Mouse (Mus musculus) urinary bladder, postnatal 25 days (tissue): Measurements from ENCODE around the gene Pdcd11.
"Not testable (repeated sequence)": the region's sequence is repeated elsewhere in the genome, so short reads cannot be mapped to it uniquely, and the experiment has no call there.

ENCODE experiments used
- DNase-seq: peaks from one replicate; pipeline ENCODE4 v3.0.0; 2022; ENCODE audit warnings: low spot score

Pdcd11 gene

DNA sequence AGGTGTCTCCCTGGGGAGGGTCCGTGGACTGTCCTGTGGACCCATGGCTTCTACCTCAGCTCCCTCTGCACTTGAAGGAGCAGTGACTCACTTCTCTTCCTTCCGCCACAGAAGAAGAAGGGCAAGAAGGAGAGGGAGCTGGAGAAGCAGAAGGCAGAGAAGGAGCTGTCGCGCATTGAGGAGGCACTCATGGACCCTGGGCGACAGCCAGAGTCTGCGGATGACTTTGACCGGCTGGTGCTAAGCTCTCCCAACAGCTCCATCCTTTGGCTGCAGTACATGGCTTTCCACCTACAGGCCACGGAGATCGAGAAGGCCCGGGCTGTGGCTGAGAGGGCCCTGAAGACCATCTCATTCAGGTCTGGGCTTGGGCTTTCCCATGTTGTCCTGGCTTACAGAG lies 37.6 kb downstream of the Pdcd11 start:
- no peak for DNase-seq

DNA sequence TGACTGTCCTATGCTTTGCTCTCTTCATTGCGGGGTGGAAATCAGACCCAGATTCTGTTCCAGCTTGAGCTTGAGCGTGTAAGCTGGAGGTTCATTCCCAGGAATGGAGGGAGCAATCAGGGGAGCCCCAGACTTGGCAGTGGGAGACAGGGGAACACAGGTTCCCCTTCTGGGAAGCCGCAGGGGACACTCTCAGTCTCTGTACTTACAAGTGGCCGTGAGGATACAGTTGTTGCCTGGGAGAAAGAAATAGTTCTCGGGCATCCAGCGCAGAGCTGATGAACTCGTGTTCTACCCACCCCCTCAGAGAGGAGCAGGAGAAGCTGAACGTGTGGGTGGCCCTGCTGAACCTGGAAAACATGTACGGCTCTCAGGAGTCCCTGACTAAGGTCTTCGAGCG lies 38.3 kb downstream of the Pdcd11 start:
- no peak for DNase-seq

DNA sequence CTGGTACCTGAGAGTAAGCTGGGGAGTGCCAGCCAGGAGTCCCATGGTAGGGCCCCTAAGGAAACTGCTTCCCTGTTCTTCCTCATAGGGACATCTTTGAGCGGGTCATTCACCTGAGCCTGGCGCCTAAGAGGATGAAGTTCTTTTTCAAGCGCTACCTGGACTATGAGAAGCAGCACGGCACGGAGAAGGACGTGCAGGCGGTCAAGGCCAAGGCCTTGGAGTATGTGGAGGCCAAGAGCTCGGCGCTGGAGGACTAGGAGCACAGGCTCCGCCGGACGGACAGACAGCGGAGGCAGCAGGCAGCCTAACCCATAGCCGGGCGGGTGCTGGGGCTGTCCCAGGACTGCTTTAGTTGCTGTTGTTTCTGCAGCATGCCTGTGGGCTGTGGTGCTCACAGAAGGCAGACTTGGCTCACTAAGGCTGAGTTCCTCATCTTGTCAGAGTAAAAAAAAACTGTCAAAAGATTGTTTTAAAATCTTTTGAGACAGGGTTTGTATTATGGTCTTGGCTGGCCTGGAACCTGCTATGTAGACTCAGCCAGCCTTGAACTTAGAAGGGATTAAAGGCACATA lies 40.1 kb downstream of the Pdcd11 start:
- DNase-seq = no peak

DNA sequence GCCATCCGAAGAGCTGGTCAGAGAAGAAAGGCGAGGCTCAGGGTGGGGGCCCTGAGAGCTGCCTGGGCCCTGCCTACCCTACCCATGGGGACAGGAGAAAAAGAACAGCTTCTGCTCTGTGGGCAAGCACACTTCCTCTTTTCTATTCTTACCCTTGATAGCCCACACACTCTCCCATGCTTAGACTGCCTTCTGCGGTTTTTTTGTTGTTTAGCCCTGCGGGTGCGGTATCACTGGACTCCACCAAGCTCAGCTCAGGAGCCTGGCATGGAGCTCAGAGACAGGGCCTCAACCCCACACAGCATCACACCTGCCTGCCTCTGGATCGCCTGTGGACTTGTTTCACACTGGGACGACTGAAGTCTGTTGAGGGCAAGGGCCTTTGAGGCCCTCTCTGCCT lies 42.6 kb downstream of the Pdcd11 start:
- DNase-seq = no peak

DNA sequence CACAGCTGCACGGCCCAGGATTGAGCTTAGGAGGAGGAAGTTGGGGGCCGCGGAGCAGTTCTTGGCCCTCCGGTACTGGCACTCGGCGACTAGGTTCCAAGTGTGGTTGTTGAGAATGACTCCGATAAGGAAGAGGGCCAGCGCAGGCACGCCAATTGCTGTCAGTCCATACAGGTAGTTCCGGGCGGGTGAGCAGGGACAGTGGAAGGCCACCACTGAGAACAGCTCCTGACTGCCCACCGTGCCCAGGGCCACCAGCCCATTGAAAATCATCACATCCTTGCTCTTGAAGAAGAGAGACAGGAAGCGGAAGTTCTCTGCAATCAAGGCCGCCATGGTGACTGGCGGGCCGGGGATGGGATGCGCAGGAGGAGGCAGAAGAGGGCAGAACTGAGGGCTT lies 45.0 kb downstream of the Pdcd11 start:
- no peak for DNase-seq

DNA sequence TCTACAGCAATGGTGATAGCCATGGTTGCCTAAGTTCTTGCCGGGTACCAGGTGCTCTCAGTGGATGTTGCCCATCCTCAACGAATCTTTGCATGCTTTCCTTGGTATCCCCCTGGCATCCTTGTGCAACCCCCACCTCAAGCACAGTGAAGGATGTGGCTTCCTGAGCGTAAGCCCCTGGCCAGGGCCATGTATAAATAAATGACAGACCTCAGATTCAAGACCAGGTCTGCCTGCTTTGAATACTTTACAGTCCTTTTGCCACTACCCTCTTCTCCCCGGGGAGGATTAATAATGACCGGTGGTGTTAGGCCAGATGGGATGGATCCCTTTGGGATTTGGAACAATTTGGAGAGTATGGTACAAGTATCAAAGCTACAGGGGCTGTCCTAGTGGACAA lies 45.6 kb downstream of the Pdcd11 start:
- DNase-seq = no peak

DNA sequence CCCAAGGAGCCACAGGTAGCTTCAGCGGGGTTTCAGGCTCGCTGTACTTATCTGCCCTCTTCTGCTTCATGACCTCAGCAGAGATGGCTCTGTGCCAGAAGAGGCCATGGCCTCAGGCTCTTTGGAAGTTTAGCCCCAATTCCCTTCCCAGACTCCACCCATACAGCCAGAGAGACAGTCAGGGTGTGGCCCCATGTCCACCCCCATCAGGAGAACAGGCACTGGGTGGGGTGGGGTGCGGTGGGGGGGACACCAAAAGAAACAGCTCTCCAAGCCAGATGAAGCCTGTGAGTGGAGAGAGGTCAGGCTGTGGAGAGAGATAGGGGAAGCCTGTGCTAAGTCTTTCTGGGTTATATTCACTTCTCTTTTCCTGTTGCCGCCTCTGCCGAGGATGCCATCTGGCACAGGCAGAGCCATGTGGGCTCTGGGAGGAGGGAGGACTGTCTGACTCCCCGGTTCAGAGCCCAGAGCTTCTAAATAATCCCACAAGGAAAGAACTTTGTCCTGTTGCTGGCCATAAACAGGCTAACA lies 46.5 kb downstream of the Pdcd11 start:
- DNase-seq = peak; percentile 33

DNA sequence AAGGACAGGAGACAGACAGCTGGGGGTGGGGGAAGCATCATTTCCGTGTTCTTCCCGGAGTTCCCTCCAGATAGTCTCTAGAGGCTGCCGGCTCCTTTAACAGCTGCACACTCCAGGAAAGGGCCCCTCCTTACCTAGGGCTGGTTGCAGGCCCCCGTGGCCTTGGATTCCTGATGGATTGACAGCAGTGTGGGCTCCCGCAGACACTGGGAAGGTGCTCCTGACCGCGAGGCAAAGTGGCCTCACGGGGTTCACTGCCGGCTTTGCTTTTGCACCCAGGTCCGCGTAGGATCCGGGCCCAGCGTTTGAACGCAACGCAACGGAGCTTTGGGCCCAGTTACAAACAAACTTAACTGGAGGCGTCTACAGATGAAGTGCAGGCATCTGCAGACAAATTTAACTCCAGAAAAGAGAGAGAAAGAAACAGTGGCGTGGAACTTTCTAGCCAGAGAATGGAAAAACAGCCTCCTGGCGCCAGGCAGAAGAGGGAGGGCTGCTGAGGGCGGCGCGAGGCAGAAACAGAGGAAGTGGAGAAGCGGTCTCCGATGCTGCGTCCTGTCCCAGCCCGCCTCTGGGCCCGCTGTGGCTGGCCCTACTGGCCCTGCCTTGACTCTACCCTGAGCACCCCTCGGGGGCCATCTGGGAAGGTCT lies 47.3 kb downstream of the Pdcd11 start, which contains the start of gene Calhm2:
Gene Calhm2, minus strand, starts transcription at position 524 of the 651 bp plus-strand sequence.
- peak; percentile 40 for DNase-seq

DNA sequence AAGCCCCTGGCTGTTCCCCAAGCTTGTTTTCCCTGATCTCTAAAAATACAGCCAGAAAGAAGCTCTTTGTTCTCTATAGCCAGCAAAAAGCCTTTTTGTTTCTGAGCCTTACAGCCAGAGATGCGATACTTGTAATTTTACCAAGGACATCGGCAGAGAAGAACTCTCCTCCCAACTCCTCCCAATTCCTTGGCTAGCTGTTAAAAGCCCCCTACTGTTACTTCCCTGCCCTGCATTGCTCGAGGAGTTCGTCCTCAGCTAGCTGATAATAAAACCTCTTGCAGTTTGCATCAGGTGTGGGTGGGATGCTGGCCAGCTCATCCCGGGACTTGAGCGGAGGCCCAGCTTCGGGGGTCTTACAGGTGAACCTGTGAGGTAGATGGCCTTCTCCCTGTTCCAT lies 49.0 kb downstream of the Pdcd11 start:
- DNase-seq = not testable (repeated sequence)

DNA sequence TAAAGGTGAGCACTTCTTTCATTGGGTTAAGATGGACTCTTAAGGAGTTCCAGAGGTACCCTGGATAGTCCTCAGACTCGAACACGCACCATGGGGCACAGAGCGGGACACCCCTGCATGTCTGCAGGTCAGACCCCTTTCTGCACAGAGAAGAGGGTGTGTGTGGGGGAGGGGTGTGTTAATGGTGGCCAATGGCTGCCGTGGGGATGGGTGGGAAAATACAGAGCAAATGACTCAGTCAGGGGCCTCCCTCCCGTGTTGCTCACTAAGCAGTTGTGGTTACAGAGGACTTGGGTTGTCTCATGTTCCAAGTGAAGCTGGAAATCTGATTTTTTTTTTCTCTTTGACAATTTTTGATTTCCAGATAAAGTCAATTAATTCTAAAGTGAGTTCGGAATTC lies 51.9 kb downstream of the Pdcd11 start:
- DNase-seq = no peak

DNA sequence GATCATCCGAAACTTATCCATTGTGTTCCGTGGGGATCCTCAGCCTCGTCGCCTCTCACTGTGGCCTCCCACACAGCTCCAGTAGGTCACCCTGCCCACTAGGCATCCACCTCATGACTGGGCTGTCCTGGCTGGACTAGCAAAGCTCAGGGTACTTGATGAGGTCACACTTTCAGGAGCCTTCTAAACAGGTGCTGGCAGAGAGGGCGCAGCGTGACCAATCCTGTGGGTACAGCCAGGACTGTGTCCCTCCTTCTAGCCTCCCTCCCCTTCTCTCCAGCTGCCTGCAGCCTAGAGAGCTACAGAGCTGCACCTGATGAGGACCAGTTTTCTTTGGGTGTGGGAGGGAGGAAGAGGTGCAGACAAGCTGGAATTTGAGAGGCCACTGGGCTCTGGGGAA lies 53.6 kb downstream of the Pdcd11 start, which contains the start of gene Calhm1:
Gene Calhm1, minus strand, starts transcription at position 101 of the 400 bp plus-strand sequence.
- no peak for DNase-seq

DNA sequence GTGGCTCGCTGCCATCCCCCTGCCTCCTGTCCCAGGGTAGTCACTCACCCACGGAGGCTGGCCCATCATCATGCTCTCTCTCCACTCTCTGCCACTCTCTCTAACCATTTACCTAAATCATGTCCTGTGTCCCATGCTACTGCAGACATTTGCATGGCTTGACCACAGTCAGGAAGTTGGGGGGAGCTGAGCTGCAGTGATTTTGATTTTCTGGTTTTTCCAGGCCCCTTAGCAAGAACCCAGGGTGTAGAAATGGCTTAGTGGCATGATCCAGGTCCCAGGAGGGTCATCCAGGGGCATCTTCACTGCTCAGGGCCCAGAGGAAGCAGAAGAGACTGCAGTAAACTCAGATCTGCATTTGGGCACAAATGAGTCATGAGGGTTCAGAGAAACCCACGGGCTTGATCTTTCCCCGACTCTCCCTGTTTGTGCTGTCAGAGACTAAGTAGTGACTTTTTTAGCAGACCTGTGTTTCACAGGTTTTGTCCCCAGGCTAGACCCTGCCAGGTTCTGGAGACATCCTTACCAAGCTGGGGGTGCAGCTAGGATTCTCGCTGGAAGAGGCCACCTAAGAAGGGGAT lies 57.8 kb downstream of the Pdcd11 start:
- DNase-seq = no peak

DNA sequence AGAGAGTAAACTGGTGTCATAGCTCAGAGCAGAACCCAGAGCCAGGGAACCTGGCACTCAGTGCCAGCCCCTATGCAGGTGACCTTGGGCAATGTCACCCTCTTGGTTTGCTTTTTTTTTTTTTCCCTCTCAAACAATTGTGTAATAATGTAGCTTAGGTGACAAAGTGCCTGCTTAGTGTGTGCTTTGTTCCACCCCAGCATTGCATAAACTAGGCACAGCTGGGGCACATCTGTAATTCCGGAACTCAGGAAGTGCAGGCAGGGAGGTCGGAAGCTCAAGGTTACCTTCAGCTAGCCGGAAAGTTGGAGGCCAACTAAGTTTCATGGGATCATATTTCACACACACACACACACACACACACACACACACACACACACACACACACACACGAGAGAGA lies 59.3 kb downstream of the Pdcd11 start:
- no peak for DNase-seq

DNA sequence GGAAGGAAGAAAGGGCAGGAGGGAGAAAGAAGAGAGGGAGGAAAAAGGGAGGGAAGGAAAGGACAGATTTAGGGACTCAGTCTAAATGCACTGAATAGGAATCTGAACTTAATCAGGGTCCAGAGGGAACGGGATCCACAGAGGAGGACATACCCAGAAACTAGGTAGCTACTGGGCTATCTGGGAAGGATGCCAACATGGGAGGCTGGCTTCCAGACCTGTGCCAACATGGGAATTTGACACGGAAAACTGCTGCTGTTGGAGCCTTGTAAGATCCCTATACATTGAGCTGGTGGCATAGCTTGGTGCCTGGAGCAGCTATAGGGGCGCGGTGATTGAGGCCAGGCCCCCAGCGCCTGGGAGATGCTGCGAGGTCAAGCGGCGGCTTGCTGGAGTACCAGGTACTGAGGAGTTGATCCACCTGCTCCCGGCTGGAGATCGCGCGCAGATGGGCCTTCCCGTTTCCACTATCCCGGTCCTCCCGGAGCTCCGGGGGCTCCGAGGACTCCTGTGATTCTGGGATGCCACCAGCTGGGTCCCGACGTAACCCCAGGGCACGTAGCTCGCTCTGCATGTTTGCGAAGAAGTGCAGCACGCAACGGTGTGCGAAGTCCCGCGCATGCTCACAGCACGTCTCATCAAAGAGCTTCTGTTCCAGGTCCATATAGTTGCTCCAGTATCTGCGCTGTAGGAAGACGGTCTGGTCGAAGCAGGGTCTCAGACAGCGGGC lies 60.9 kb downstream of the Pdcd11 start:
- DNase-seq = no peak

DNA sequence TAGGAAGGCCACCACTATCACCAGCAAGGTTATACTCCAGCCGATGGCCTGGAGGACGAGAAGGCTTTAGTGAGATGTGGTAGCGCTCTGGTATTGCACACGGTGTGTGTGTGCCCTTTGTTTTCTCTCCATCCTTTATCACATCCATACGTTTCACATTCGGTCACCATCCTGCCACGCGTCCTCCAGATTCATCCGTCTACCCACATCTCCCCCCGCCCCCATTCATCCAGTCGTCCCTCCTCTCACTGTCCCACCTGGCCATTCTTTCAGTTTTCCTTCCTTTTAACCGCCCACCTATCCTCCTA lies 61.4 kb downstream of the Pdcd11 start:
- no peak for DNase-seq

DNA sequence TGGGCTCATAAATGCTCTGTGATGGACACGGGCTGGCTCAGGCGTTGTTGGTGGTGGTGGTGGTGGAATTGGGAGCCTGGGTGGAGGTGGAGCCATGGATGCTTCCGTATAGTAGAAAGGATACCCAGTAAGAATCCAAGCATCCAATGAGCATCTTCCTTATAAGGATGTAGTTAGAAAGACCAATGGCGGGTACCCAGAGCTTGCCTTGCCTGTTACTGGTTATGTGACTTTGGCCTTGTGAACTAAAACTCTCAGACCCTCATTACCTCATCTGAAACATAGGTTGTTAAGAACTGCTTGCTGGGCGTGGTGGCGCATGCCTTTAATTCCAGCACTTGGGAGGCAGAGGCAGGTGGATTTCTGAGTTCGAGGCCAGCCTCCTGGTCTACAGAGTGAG lies 63.2 kb downstream of the Pdcd11 start:
- no peak for DNase-seq

DNA sequence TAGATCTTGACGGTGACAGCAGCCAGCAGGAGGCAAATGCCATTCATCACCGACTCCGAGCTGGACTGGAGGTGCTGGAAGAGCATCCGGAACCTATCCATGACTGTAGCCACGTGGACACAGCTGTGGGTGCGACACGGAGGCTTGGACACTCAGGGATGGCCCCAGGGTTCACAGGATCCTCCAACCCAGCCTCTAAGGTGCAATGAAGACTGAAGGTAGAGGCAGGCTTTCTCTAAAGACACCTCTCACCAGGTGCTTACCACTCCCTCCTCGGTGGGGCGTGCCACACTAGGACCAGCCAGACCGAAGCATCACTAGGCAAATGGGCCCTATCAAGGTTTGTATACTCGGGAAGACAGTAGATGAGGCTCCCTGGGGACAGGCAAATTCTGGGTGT lies 67.1 kb downstream of the Pdcd11 start, which contains the start of gene Calhm3:
Gene Calhm3, minus strand, starts transcription at position 101 of the 400 bp plus-strand sequence.
- DNase-seq = no peak

DNA sequence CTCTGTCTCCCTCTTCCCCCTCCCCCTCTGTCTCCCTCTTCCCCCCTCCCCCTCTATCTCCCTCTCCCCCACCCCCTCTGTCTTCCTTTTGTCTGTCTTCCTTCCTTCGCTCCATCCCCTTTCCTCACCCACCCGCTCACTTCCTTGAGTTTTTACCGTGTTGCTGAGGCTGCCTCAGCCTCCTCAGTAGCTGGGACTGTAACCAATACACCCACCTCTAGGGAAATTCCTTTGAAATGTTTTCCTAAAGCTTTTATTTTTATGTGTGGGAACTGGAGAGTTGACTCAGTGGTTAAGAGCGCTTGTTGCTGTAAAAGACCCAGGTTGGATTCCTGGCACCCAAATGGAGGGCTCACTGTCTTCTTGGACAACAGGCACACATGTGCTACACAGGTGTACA lies 71.1 kb downstream of the Pdcd11 start:
- DNase-seq = no peak

DNA sequence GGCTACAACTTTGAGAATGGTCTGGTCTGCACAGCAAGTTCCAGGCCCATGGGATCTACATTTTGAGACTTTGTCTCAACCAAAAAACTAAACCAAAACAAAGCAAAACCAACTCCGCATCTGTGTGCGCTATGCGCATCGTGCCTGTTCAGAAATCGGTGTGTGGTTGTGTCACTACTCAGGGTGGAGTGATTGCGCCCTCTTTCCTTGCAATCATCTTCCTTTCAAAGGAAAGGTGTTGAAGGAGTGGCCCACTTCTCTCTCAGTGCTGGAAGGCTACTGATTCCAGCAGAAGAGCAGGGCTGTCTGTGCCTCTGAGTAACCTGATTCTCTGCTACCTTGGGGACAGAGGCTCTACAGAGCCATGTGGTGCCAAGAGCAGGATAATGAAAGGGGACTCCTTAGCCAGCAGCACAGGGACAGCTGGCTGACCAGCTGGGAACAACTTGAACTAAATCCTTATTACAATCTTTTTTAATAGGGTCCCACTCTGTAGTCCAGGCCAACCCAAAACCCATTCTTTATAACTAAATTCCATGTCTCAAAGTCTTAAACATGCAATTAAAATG lies 72.7 kb downstream of the Pdcd11 start:
- DNase-seq = no peak

DNA sequence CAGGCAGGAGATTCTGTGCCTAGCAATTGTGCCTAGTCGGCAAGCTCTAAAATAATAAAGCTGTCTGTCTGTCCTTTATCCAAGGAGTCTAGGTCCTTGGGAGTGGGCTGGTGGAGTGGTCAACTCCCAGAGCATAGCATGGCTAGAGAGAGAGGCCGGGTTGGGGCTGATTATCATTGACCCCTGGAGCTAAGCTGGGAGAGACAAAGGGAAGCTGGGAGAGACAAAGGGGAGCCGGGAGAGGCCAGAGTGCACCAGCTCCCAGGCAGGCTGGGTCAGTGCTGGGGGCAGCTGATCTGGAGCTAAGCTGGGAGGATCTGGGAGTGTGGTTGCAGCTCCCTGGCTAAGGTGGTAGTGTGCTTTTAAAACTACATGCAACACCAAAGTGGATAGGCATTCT lies 76.2 kb downstream of the Pdcd11 start:
- no peak for DNase-seq

DNA sequence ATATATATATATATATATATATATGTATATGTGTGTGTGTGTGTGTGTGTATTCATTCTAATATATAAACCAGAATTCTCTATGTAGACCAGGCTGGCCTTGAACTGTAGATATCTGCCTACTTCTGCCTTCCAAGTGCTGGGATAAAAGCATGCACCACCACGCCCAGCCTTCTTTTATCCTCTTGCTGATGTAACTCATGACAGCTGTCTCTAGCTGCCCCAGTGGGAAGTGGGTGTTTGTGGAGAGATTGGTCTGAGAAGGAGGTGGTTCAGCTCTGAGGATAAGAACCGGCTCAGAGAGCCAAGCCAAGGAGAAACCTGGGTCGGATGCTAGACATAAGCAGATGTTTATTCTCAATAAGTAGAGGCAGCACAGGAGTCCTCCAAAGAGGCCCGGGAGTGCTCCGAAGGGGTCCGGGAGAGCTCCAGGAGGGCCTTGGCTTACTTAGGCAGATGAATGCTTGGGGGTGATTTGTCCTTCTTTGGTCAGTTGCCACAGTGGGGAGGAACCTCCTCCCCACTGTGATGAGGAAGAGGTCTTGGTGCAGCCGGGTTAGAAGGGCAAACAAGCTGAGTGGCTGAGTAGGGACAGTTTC lies 77.1 kb downstream of the Pdcd11 start:
- no peak for DNase-seq

DNA sequence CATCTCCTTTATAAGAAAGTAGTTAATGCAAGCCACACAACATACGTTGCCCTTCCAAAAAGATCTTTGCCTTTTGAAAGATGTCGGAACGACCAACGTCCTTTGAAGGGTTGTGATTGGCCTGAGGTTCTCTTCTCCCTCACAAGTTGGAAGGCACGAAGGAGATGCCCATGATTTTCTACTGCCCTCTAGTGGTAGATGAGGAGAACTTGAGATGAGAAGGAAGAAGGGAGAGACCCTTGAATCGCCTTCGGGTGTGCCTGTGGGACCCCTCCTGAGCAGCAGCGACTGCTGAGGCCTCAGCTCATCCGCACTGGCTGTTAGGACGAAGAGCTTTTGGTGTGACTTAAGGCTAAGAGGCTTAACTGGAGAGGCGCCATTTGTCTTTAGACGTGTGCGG lies 77.7 kb downstream of the Pdcd11 start:
- DNase-seq = peak; percentile 19
